Mouse (Mus musculus) left cerebral cortex, adult 9 months (tissue): ENCODE measurements at regions not wholly inside any gene's neighbourhood (a gene's known extent, or its start where the extent isn't known, plus 50 kb on each side); places are given as distances from the start of the nearest gene placed in this dataset.
A peak's percentile ranks its signal among the peaks of the same experiment; 100 is the strongest.

Experiments used
- DNase-seq, 2 experiments: peaks; one replicate each; pipeline ENCODE4 v3.0.0; 2022; ENCODE audit warnings: low spot score in 2 of 2

GRCm38 (mm10) chr2:174848981-174849681 lies 88.7 kb downstream of the Edn3 start:
- no peak for DNase-seq

GRCm38 (mm10) chr2:174850860-174851259 lies 90.4 kb downstream of the Edn3 start:
- DNase-seq = no peak

GRCm38 (mm10) chr2:174851525-174852330 lies 91.3 kb downstream of the Edn3 start:
- peak in 1 of 2 experiments; percentile 63 for DNase-seq

GRCm38 (mm10) chr2:174853786-174854185 lies 93.4 kb downstream of the Edn3 start:
- DNase-seq = no peak

GRCm38 (mm10) chr2:174855548-174855947 lies 95.1 kb downstream of the Edn3 start:
- DNase-seq = no peak

GRCm38 (mm10) chr2:174856135-174856534 lies 95.7 kb downstream of the Edn3 start:
- DNase-seq = no peak

- peak; percentile 69 to 86 for DNase-seq
Observed at GRCm38 (mm10) chr2:174858011-174858834, 97.8 kb downstream of the Edn3 start.

GRCm38 (mm10) chr2:174858835-174859215 lies 98.4 kb downstream of the Edn3 start:
- DNase-seq = no peak

- no peak for DNase-seq
Observed at GRCm38 (mm10) chr2:174859533-174859932, 99.1 kb downstream of the Edn3 start.

GRCm38 (mm10) chr2:174864657-174865056 lies 104.2 kb downstream of the Edn3 start:
- DNase-seq = no peak

- DNase-seq = no peak
Observed at GRCm38 (mm10) chr2:174866546-174866945, 106.1 kb downstream of the Edn3 start.

GRCm38 (mm10) chr2:174867397-174867796 lies 107.0 kb downstream of the Edn3 start:
- no peak for DNase-seq

- no peak for DNase-seq
Observed at GRCm38 (mm10) chr2:174868186-174868585, 107.8 kb downstream of the Edn3 start.

GRCm38 (mm10) chr2:174868743-174869369 lies 108.4 kb downstream of the Edn3 start:
- DNase-seq = no peak

GRCm38 (mm10) chr2:174870284-174870683 lies 109.9 kb downstream of the Edn3 start:
- no peak for DNase-seq

GRCm38 (mm10) chr2:174871225-174871624 lies 110.8 kb downstream of the Edn3 start:
- DNase-seq = no peak

- no peak for DNase-seq
Observed at GRCm38 (mm10) chr2:174871844-174872243, 111.4 kb downstream of the Edn3 start.

- no peak for DNase-seq
Observed at GRCm38 (mm10) chr2:174876886-174877285, 116.5 kb downstream of the Edn3 start.

GRCm38 (mm10) chr2:174878979-174879378 lies 118.6 kb downstream of the Edn3 start:
- DNase-seq = no peak

GRCm38 (mm10) chr2:174880659-174881058 lies 120.2 kb downstream of the Edn3 start:
- DNase-seq = no peak
